Mouse (Mus musculus): ENCODE results near the gene Caln1. TPM values are rescaled to one million over a fixed set of nuclear protein-coding genes. Genes with fewer than 3 reads are reported as not detected.

The Caln1 gene
- polyA plus RNA-seq, 1 experiment from 2014 or later = 0.35 TPM

GRCm38 (mm10) chr5:130742171-130742570 is 372.9 kb downstream of the Caln1 start:
- Histone ChIP-seq H3K9ac (no peak overlapping the region), H3K4me3 (no peak overlapping the region), H3K4me2 (no peak overlapping the region), H3K9me3 (replicated peaks) (no peaks in the 10 kb centered on the region), H3K27me3 (no peaks in the 10 kb centered on the region), H3K4me1 (replicated peaks) (no peaks in the 10 kb centered on the region), H3K27ac (no peak overlapping the region), H3K36me3 (no peaks in the 10 kb centered on the region)
- no peak for ATAC-seq (replicated peaks; ENCODE audit: insufficient number of reproducible peaks, insufficient read depth, low FRiP score, low read depth)
- WGBS = 77% methylated on average over 13 of the region's 13 CpGs

- no peak for ATAC-seq (replicated peaks; ENCODE audit: insufficient number of reproducible peaks, insufficient read depth, low FRiP score, low read depth)
Measured at GRCm38 (mm10) chr5:130757517-130757916, 388.3 kb downstream of the Caln1 start.

GRCm38 (mm10) chr5:130765784-130766183 is 396.5 kb downstream of the Caln1 start:
- H3K27me3 ChIP-seq = no peaks in the 10 kb centered on the region
- ATAC-seq (replicated peaks; ENCODE audit: insufficient number of reproducible peaks, insufficient read depth, low FRiP score, low read depth) = no peak
- 0 out of 2 replicates have a peak, but pooled peaks cover 5% of the 10 kb centered on the region for H3K9me3 ChIP-seq (replicated peaks)
- H3K36me3 ChIP-seq = no peaks in the 10 kb centered on the region
- H3K4me3 ChIP-seq = no peak overlapping the region
- no peak overlapping the region for H3K9ac ChIP-seq
- no peak overlapping the region for H3K4me2 ChIP-seq
- H3K27ac ChIP-seq = no peak overlapping the region
- WGBS = 85% methylated on average over 6 of the region's 6 CpGs
- no peaks in the 10 kb centered on the region for H3K4me1 ChIP-seq (replicated peaks)

More at GRCm38 (mm10) chr5:130757517-130757916, 388.3 kb downstream of the Caln1 start:
- no peak overlapping the region for H3K4me3 ChIP-seq
- H3K9me3 ChIP-seq (replicated peaks) = no peaks in the 10 kb centered on the region
- no peaks in the 10 kb centered on the region for H3K27me3 ChIP-seq
- H3K4me2 ChIP-seq = no peak overlapping the region
- no peaks in the 10 kb centered on the region for H3K4me1 ChIP-seq (replicated peaks)
- no peaks in the 10 kb centered on the region for H3K36me3 ChIP-seq
- H3K27ac ChIP-seq = no peak overlapping the region
- WGBS = 82% methylated on average over 3 of the region's 3 CpGs
- no peak overlapping the region for H3K9ac ChIP-seq

GRCm38 (mm10) chr5:130771061-130771741 is 401.9 kb downstream of the Caln1 start:
- Histone ChIP-seq H3K36me3 (no peaks in the 10 kb centered on the region), H3K9me3 (replicated peaks) (0 out of 2 replicates have a peak, but pooled peaks cover 5% of the 10 kb centered on the region), H3K27me3 (no peaks in the 10 kb centered on the region), H3K4me3 (no peak overlapping the region), H3K27ac (no peak overlapping the region), H3K4me1 (replicated peaks) (no peaks in the 10 kb centered on the region), H3K9ac (no peak overlapping the region), H3K4me2 (no peak overlapping the region)
- no peak for ATAC-seq (replicated peaks; ENCODE audit: insufficient number of reproducible peaks, insufficient read depth, low FRiP score, low read depth)
- WGBS = 75% methylated on average over 5 of the region's 5 CpGs

GRCm38 (mm10) chr5:130772491-130772890 is 403.2 kb downstream of the Caln1 start:
- 86% methylated on average over 6 of the region's 6 CpGs for WGBS
- no peak overlapping the region for H3K9ac ChIP-seq
- 0 out of 2 replicates have a peak, but pooled peaks cover 5% of the 10 kb centered on the region for H3K9me3 ChIP-seq (replicated peaks)
- no peaks in the 10 kb centered on the region for H3K27me3 ChIP-seq
- H3K4me2 ChIP-seq = no peak overlapping the region
- no peaks in the 10 kb centered on the region for H3K4me1 ChIP-seq (replicated peaks)
- ATAC-seq (replicated peaks; ENCODE audit: insufficient number of reproducible peaks, insufficient read depth, low FRiP score, low read depth) = no peak
- no peak overlapping the region for H3K4me3 ChIP-seq
- no peak overlapping the region for H3K27ac ChIP-seq
- no peaks in the 10 kb centered on the region for H3K36me3 ChIP-seq

GRCm38 (mm10) chr5:130774946-130775345 is 405.7 kb downstream of the Caln1 start:
- no peak for ATAC-seq (replicated peaks; ENCODE audit: insufficient number of reproducible peaks, insufficient read depth, low FRiP score, low read depth)
- Histone ChIP-seq H3K4me1 (replicated peaks) (no peaks in the 10 kb centered on the region), H3K4me2 (no peak overlapping the region), H3K27ac (no peak overlapping the region), H3K27me3 (no peaks in the 10 kb centered on the region), H3K36me3 (no peaks in the 10 kb centered on the region), H3K9me3 (replicated peaks) (no peaks in the 10 kb centered on the region), H3K9ac (no peak overlapping the region), H3K4me3 (no peak overlapping the region)
- WGBS = 80% methylated on average over 3 of the region's 3 CpGs

- ATAC-seq (replicated peaks; ENCODE audit: insufficient number of reproducible peaks, insufficient read depth, low FRiP score, low read depth) = no peak
- no peaks in the 10 kb centered on the region for H3K27me3 ChIP-seq
Measured at GRCm38 (mm10) chr5:130792755-130793452, 423.6 kb downstream of the Caln1 start.

GRCm38 (mm10) chr5:130797713-130798112 is 428.5 kb downstream of the Caln1 start:
- Histone ChIP-seq H3K27ac (no peak overlapping the region), H3K4me2 (no peak overlapping the region), H3K9me3 (replicated peaks) (no peaks in the 10 kb centered on the region), H3K4me3 (no peak overlapping the region), H3K9ac (no peak overlapping the region), H3K4me1 (replicated peaks) (no peaks in the 10 kb centered on the region), H3K36me3 (no peaks in the 10 kb centered on the region), H3K27me3 (no peaks in the 10 kb centered on the region)
- ATAC-seq (replicated peaks; ENCODE audit: insufficient number of reproducible peaks, insufficient read depth, low FRiP score, low read depth) = no peak
- 70% methylated on average over 5 of the region's 5 CpGs for WGBS

More at GRCm38 (mm10) chr5:130792755-130793452, 423.6 kb downstream of the Caln1 start:
- WGBS = 78% methylated on average over 3 of the region's 3 CpGs
- Histone ChIP-seq H3K27ac (no peak overlapping the region), H3K9me3 (replicated peaks) (no peaks in the 10 kb centered on the region), H3K4me1 (replicated peaks) (no peaks in the 10 kb centered on the region), H3K4me3 (no peak overlapping the region), H3K4me2 (no peak overlapping the region), H3K36me3 (no peaks in the 10 kb centered on the region), H3K9ac (no peak overlapping the region)

GRCm38 (mm10) chr5:130810314-130810713 is 441.1 kb downstream of the Caln1 start:
- no peaks in the 10 kb centered on the region for H3K36me3 ChIP-seq
- H3K9me3 ChIP-seq (replicated peaks) = no peaks in the 10 kb centered on the region
- no peak for ATAC-seq (replicated peaks; ENCODE audit: insufficient number of reproducible peaks, insufficient read depth, low FRiP score, low read depth)
- WGBS = 21% methylated on average over 6 of the region's 6 CpGs
- no peaks in the 10 kb centered on the region for H3K27me3 ChIP-seq
- no peak overlapping the region for H3K4me2 ChIP-seq
- H3K9ac ChIP-seq = no peak overlapping the region
- no peaks in the 10 kb centered on the region for H3K4me1 ChIP-seq (replicated peaks)
- no peak overlapping the region for H3K4me3 ChIP-seq
- no peak overlapping the region for H3K27ac ChIP-seq

GRCm38 (mm10) chr5:130810846-130811245 is 441.6 kb downstream of the Caln1 start:
- H3K9ac ChIP-seq = no peak overlapping the region
- ATAC-seq (replicated peaks; ENCODE audit: insufficient number of reproducible peaks, insufficient read depth, low FRiP score, low read depth) = no peak
- H3K27me3 ChIP-seq = no peaks in the 10 kb centered on the region
- no peaks in the 10 kb centered on the region for H3K36me3 ChIP-seq
- H3K4me3 ChIP-seq = no peak overlapping the region
- 25% methylated on average over 1 of the region's 1 CpGs for WGBS
- H3K4me1 ChIP-seq (replicated peaks) = no peaks in the 10 kb centered on the region
- no peak overlapping the region for H3K27ac ChIP-seq
- H3K4me2 ChIP-seq = no peak overlapping the region
- no peaks in the 10 kb centered on the region for H3K9me3 ChIP-seq (replicated peaks)

GRCm38 (mm10) chr5:130811266-130811665 is 442.0 kb downstream of the Caln1 start:
- H3K9ac ChIP-seq = no peak overlapping the region
- 21% methylated on average over 3 of the region's 3 CpGs for WGBS
- H3K4me1 ChIP-seq (replicated peaks) = no peaks in the 10 kb centered on the region
- ATAC-seq (replicated peaks; ENCODE audit: insufficient number of reproducible peaks, insufficient read depth, low FRiP score, low read depth) = no peak
- no peak overlapping the region for H3K27ac ChIP-seq
- H3K9me3 ChIP-seq (replicated peaks) = no peaks in the 10 kb centered on the region
- H3K4me2 ChIP-seq = no peak overlapping the region
- no peaks in the 10 kb centered on the region for H3K36me3 ChIP-seq
- H3K4me3 ChIP-seq = no peak overlapping the region
- H3K27me3 ChIP-seq = no peaks in the 10 kb centered on the region

- Histone ChIP-seq H3K4me2 (no peak overlapping the region), H3K9ac (no peak overlapping the region), H3K9me3 (replicated peaks) (no peaks in the 10 kb centered on the region), H3K4me3 (no peak overlapping the region), H3K27ac (no peak overlapping the region), H3K27me3 (no peaks in the 10 kb centered on the region), H3K36me3 (no peaks in the 10 kb centered on the region), H3K4me1 (replicated peaks) (no peaks in the 10 kb centered on the region)
- ATAC-seq (replicated peaks; ENCODE audit: insufficient number of reproducible peaks, insufficient read depth, low FRiP score, low read depth) = no peak
- 89% methylated on average over 3 of the region's 3 CpGs for WGBS
Measured at GRCm38 (mm10) chr5:130811966-130812365, 442.7 kb downstream of the Caln1 start.

Measured in heart, embryonic 15.5 days (tissue).